Mouse (Mus musculus): Measurements from ENCODE around the gene Stat2. TPM values are rescaled to one million over a fixed set of nuclear protein-coding genes. Genes with fewer than 3 reads are reported as not detected.
"Not testable (repeated sequence)": the region's sequence is repeated elsewhere in the genome, so short reads cannot be mapped to it uniquely, and the experiment has no call there.

Gene Stat2
- polyA plus RNA-seq, 1 experiment from 2014 or later: 16.4 TPM

DNA sequence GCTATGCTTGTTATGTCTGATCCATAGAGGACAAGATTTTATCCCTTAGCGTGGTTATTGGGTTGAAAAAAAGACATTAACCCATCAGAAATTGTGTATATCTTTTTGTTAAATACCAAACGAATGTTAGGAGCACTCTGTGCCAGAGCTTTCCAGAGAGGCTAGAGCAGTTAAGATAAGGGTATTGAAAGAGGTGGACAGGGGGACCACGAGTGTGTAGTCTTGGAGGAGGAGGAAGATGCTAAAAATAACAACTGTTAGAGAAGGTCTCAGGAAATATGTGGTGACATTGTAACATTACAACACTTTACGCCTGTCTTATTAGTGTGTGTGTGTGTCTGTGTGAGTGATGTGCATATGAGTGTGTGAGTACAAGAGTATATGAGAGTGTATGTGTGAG lies 40.5 kb downstream of the Stat2 start:
- ATAC-seq (replicated peaks; ENCODE audit: low FRiP score): no peak
- no peak overlapping the region for H3K9ac ChIP-seq (ENCODE audit: low read length)
- no peak for DNase-seq (ENCODE audit: low spot score)
- no peaks in the 10 kb centered on the region for H3K27me3 ChIP-seq (ENCODE audit: control insufficient read depth, insufficient read depth, low read length)
- H3K4me2 ChIP-seq (ENCODE audit: low read depth, low read length, severe bottlenecking): no peak overlapping the region
- WGBS: 88% methylated on average over 4 of the region's 4 CpGs
- H3K27ac ChIP-seq (ENCODE audit: low read depth, low read length): no peak overlapping the region
- no peaks in the 10 kb centered on the region for H3K9me3 ChIP-seq (ENCODE audit: control insufficient read depth, low read length)
- no peaks in the 10 kb centered on the region for H3K4me1 ChIP-seq (replicated peaks; ENCODE audit: control insufficient read depth, insufficient read depth, low read length)
- H3K4me3 ChIP-seq (ENCODE audit: low read depth, low read length): no peak overlapping the region
- peaks cover 3% of the 10 kb centered on the region; the same call in 1 of the 2 replicates for H3K36me3 ChIP-seq (ENCODE audit: control insufficient read depth, insufficient read depth, low read length)

GRCm38 (mm10) chr10:128315578-128315977 lies 45.2 kb downstream of the Stat2 start:
- H3K36me3 ChIP-seq (ENCODE audit: control insufficient read depth, insufficient read depth, low read length): peaks cover 10% of the 10 kb centered on the region; the same call in 1 of the 2 replicates
- no peaks in the 10 kb centered on the region for H3K4me1 ChIP-seq (replicated peaks; ENCODE audit: control insufficient read depth, insufficient read depth, low read length)
- H3K27ac ChIP-seq (ENCODE audit: low read depth, low read length): no peak overlapping the region
- H3K27me3 ChIP-seq (ENCODE audit: control insufficient read depth, insufficient read depth, low read length): no peaks in the 10 kb centered on the region
- H3K4me3 ChIP-seq (ENCODE audit: low read depth, low read length): no peak overlapping the region
- H3K4me2 ChIP-seq (ENCODE audit: low read depth, low read length, severe bottlenecking): no peak overlapping the region
- H3K9ac ChIP-seq (ENCODE audit: low read length): no peak overlapping the region
- DNase-seq (ENCODE audit: low spot score) (no peak), ATAC-seq (replicated peaks; ENCODE audit: low FRiP score) (no peak)
- WGBS: 94% methylated on average over 8 of the region's 8 CpGs
- H3K9me3 ChIP-seq (ENCODE audit: control insufficient read depth, low read length): no peaks in the 10 kb centered on the region

- no peak for ATAC-seq (replicated peaks; ENCODE audit: low FRiP score)
- Histone ChIP-seq H3K9me3 (ENCODE audit: control insufficient read depth, low read length) (no peaks in the 10 kb centered on the region), H3K4me1 (replicated peaks; ENCODE audit: control insufficient read depth, insufficient read depth, low read length) (peaks cover 5% of the 10 kb centered on the region), H3K4me2 (ENCODE audit: low read depth, low read length, severe bottlenecking) (peak overlapping the region; percentile 93), H3K27me3 (ENCODE audit: control insufficient read depth, insufficient read depth, low read length) (no peaks in the 10 kb centered on the region), H3K36me3 (ENCODE audit: control insufficient read depth, insufficient read depth, low read length) (peaks cover 12% of the 10 kb centered on the region; the same call in 1 of the 2 replicates), H3K9ac (ENCODE audit: low read length) (peak overlapping the region; percentile 51; the same call in 1 of the 2 replicates), H3K27ac (ENCODE audit: low read depth, low read length) (no peak overlapping the region), H3K4me3 (ENCODE audit: low read depth, low read length) (peak overlapping the region; percentile 12; the same call in 1 of the 2 replicates)
- no peak for DNase-seq (ENCODE audit: low spot score)
- 67% methylated on average over 12 of the region's 12 CpGs for WGBS
These were observed 51.3 kb downstream of the Stat2 start for GRCm38 (mm10) chr10:128321641-128322040.

DNA sequence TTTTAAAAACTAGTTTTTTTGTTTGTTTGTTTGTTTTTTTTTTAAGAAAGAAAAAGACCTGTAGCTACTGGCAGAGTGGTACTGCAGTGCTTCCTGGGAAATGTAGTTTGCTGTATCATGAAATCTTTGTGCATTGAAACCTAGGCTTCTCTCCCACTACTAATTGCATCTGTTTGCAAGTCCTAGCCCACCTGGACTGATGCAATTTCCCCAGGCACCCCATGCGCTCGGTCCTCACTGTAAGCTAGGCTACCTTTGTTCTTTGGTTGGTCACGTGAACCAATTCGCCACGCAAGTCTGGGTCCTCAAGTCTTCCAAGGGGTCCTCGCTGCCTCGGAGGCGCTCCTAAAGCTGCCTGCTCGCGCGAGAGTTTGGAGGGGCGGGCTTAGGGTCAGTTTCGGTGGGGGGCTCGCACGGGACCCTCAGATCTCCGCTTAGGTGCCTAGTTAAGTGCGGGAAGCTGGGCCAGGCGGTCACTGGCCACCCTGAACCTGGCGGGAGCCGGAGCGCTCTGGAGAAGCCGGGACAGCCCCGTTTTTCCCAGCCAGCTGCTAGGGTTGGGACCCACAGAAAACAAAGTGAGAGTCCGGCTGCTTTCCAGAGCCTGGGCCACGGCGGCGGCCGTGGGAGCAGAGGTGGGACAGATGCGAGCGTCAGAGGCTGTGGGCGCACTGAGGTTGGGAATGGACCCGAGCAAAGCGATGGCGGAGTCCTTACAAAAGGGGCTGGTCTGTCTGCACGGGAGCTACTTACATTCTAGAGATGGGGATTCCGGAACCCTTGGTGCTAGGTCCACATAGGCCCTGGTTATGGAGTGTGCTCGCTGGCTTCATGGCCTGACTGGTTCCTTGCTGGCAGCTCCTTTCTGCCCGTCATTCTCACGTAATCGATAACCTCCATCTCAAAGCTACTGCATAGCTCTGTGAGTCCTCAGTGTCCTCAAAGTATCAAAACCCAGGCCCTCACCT lies 52.1 kb downstream of the Stat2 start, which contains the start of gene Cnpy2:
Cnpy2 (plus strand) TSS at position 319 of the 968 bp plus-strand sequence.
- Histone ChIP-seq H3K27ac (ENCODE audit: low read depth, low read length) (peak within 1 kb of the TSS; percentile 84), H3K9ac (ENCODE audit: low read length) (peak within 1 kb of the TSS; percentile 98), H3K4me3 (ENCODE audit: low read depth, low read length) (peak within 1 kb of the TSS; percentile 61), H3K36me3 (ENCODE audit: control insufficient read depth, insufficient read depth, low read length) (peaks cover 14% of the 10 kb centered on the region; the same call in 1 of the 2 replicates), H3K9me3 (ENCODE audit: control insufficient read depth, low read length) (no peaks in the 10 kb centered on the region), H3K4me1 (replicated peaks; ENCODE audit: control insufficient read depth, insufficient read depth, low read length) (peaks cover 5% of the 10 kb centered on the region), H3K4me2 (ENCODE audit: low read depth, low read length, severe bottlenecking) (peak within 1 kb of the TSS; percentile 93), H3K27me3 (ENCODE audit: control insufficient read depth, insufficient read depth, low read length) (no peaks in the 10 kb centered on the region)
- DNase-seq (ENCODE audit: low spot score) (peak; percentile 96), ATAC-seq (replicated peaks; ENCODE audit: low FRiP score) (peak; percentile 97)
- under 1% methylated on average over 40 of the region's 40 CpGs for WGBS

DNA sequence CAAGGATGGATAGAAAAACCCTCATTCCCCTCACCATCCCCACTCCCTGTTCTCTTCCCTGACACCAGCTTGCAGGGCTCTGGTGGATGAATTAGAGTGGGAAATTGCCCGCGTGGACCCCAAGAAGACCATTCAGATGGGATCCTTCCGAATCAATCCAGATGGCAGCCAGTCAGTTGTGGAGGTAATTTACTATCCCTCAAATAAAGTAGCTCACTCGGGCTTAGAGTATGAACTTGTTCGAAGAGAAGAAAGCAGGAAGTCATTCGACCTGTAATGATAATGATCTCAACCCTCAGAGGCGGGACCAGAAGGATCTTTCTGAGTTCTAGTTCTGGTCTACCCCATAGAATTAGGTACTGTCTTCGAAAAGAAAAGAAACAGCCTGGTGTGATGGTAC lies 53.2 kb downstream of the Stat2 start:
- Histone ChIP-seq H3K4me1 (replicated peaks; ENCODE audit: control insufficient read depth, insufficient read depth, low read length) (peaks cover 5% of the 10 kb centered on the region), H3K36me3 (ENCODE audit: control insufficient read depth, insufficient read depth, low read length) (peaks cover 14% of the 10 kb centered on the region; the same call in 1 of the 2 replicates), H3K4me2 (ENCODE audit: low read depth, low read length, severe bottlenecking) (peak overlapping the region; percentile 93), H3K27me3 (ENCODE audit: control insufficient read depth, insufficient read depth, low read length) (no peaks in the 10 kb centered on the region), H3K9ac (ENCODE audit: low read length) (peak overlapping the region; percentile 98), H3K27ac (ENCODE audit: low read depth, low read length) (no peak overlapping the region), H3K4me3 (ENCODE audit: low read depth, low read length) (peak overlapping the region; percentile 61), H3K9me3 (ENCODE audit: control insufficient read depth, low read length) (no peaks in the 10 kb centered on the region)
- WGBS: 88% methylated on average over 8 of the region's 8 CpGs
- DNase-seq (ENCODE audit: low spot score) (no peak), ATAC-seq (replicated peaks; ENCODE audit: low FRiP score) (no peak)

GRCm38 (mm10) chr10:128326825-128327224 lies 56.5 kb downstream of the Stat2 start:
- ATAC-seq (replicated peaks; ENCODE audit: low FRiP score) (no peak), DNase-seq (ENCODE audit: low spot score) (no peak)
- no peak overlapping the region for H3K9ac ChIP-seq (ENCODE audit: low read length)
- H3K27me3 ChIP-seq (ENCODE audit: control insufficient read depth, insufficient read depth, low read length): no peaks in the 10 kb centered on the region
- no peak overlapping the region for H3K4me2 ChIP-seq (ENCODE audit: low read depth, low read length, severe bottlenecking)
- peaks cover 5% of the 10 kb centered on the region for H3K4me1 ChIP-seq (replicated peaks; ENCODE audit: control insufficient read depth, insufficient read depth, low read length)
- H3K4me3 ChIP-seq (ENCODE audit: low read depth, low read length): no peak overlapping the region
- 93% methylated on average over 8 of the region's 8 CpGs for WGBS
- H3K36me3 ChIP-seq (ENCODE audit: control insufficient read depth, insufficient read depth, low read length): peaks cover 10% of the 10 kb centered on the region; the same call in 1 of the 2 replicates
- no peak overlapping the region for H3K27ac ChIP-seq (ENCODE audit: low read depth, low read length)
- H3K9me3 ChIP-seq (ENCODE audit: control insufficient read depth, low read length): no peaks in the 10 kb centered on the region

- WGBS: 91% methylated on average over 10 of the region's 10 CpGs
- H3K4me3 ChIP-seq (ENCODE audit: low read depth, low read length): no peak overlapping the region
- H3K27ac ChIP-seq (ENCODE audit: low read depth, low read length): no peak overlapping the region
- peaks cover 10% of the 10 kb centered on the region; the same call in 1 of the 2 replicates for H3K36me3 ChIP-seq (ENCODE audit: control insufficient read depth, insufficient read depth, low read length)
- H3K4me2 ChIP-seq (ENCODE audit: low read depth, low read length, severe bottlenecking): no peak overlapping the region
- no peaks in the 10 kb centered on the region for H3K9me3 ChIP-seq (ENCODE audit: control insufficient read depth, low read length)
- no peak for DNase-seq (ENCODE audit: low spot score)
- no peak for ATAC-seq (replicated peaks; ENCODE audit: low FRiP score)
- H3K27me3 ChIP-seq (ENCODE audit: control insufficient read depth, insufficient read depth, low read length): no peaks in the 10 kb centered on the region
- no peak overlapping the region for H3K9ac ChIP-seq (ENCODE audit: low read length)
- peaks cover 5% of the 10 kb centered on the region for H3K4me1 ChIP-seq (replicated peaks; ENCODE audit: control insufficient read depth, insufficient read depth, low read length)
These were observed 57.3 kb downstream of the Stat2 start for GRCm38 (mm10) chr10:128327610-128328009.

DNA sequence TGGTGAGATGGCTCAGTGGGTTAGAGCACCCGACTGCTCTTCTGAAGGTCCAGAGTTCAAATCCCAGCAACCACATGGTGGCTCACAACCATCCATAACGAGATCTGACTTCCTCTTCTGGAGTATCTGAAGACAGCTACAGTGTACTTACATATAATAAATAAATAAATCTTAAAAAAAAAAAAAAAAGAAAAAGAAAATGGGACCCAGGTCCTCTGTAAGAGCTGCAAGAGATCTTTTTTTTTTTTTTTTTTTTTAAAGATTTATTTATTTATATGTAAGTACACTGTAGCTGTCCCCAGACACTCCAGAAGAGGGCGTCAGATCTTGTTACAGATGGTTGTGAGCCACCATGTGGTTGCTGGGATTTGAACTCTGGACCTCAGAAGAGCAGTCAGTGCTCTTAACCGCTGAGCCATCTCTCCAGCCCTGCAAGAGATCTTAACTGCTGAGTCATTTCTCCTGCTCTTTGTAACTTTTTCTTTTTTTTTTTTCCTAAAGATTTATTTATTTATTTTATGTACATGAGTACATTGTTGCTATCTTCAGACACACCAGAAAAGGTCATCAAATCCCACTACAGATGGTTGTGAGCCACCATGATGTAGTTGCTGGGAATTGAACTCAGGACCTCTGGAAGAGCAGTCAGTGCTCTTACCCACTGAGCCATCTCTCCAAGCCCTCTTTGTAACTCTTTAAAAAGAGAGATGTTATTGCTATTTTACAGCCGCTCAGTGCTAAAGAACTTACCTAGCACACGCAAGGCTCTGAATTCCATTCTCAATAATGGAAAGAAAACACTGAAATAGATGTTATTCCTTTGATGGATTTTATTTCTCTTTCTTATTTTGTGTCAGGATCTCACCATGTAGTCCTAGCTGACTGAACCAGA lies 62.2 kb downstream of the Stat2 start:
- ATAC-seq (replicated peaks; ENCODE audit: low FRiP score); H3K27me3 ChIP-seq (ENCODE audit: control insufficient read depth, insufficient read depth, low read length): not testable (repeated sequence)

More for the DNA sequence above, 62.2 kb downstream of the Stat2 start:
- H3K27ac ChIP-seq (ENCODE audit: low read depth, low read length); DNase-seq (ENCODE audit: low spot score); H3K36me3 ChIP-seq (ENCODE audit: control insufficient read depth, insufficient read depth, low read length); H3K4me1 ChIP-seq (replicated peaks; ENCODE audit: control insufficient read depth, insufficient read depth, low read length); H3K4me2 ChIP-seq (ENCODE audit: low read depth, low read length, severe bottlenecking); H3K9ac ChIP-seq (ENCODE audit: low read length); H3K9me3 ChIP-seq (ENCODE audit: control insufficient read depth, low read length); H3K4me3 ChIP-seq (ENCODE audit: low read depth, low read length): not testable (repeated sequence)
- 81% methylated on average over 5 of the region's 6 CpGs for WGBS
